Mouse (Mus musculus) embryonic facial prominence, embryonic 11.5 days (tissue): ENCODE data around the gene Slc22a29. TPM values are rescaled to one million over a fixed set of nuclear protein-coding genes. Genes with fewer than 3 reads are reported as not detected.
"Not testable (repeated sequence)": the region's sequence is repeated elsewhere in the genome, so short reads cannot be mapped to it uniquely, and the experiment has no call there.

Source experiments
- ATAC-seq: fragments of 200-750 bp; cut with Nextera tagmentation; replicated peaks from 2 replicates; pipeline ENCODE4 v1.8.0; 2017; ENCODE audit warnings: low read depth; ENCODE audit not compliant: insufficient number of reproducible peaks, low FRiP score, low TSS enrichment
- DNase-seq: peaks from one replicate; pipeline ENCODE4 v3.0.0-alpha.2; 2015; ENCODE audit warnings: low spot score
- H3K27ac ChIP-seq: fragments of 300-500 bp; sonication (generic); replicated peaks from 2 replicates; pipeline ENCODE4 v1.5.1; 2014; ENCODE audit warnings: mild to moderate bottlenecking, low read depth, low read length, control low read depth
- H3K27me3 ChIP-seq: fragments of 300-500 bp; sonication (generic); 2 replicates; pipeline ENCODE4 v1.6.1; 2014; ENCODE audit warnings: mild to moderate bottlenecking, low read length, moderate library complexity, mixed read lengths; ENCODE audit not compliant: control insufficient read depth, insufficient read depth
- H3K36me3 ChIP-seq: fragments of 300-500 bp; sonication (generic); replicated peaks from 2 replicates; pipeline ENCODE4 v1.6.1; 2014; ENCODE audit warnings: low read depth, mild to moderate bottlenecking, low read length, moderate library complexity, mixed read lengths; ENCODE audit not compliant: control insufficient read depth, insufficient read depth
- H3K4me1 ChIP-seq: fragments of 300-500 bp; sonication (generic); 2 replicates; pipeline ENCODE4 v1.6.1; 2014; ENCODE audit warnings: low read length, mixed read lengths; ENCODE audit not compliant: control insufficient read depth, insufficient read depth
- H3K4me2 ChIP-seq: fragments of 300-500 bp; sonication (generic); 2 replicates; pipeline ENCODE4 v1.6.1; 2014; ENCODE audit warnings: low read depth, mild to moderate bottlenecking, control low read depth, low read length, moderate library complexity
- H3K4me3 ChIP-seq: fragments of 300-500 bp; sonication (generic); 2 replicates; pipeline ENCODE4 v1.5.1; 2014; ENCODE audit warnings: low read depth, low read length, control low read depth
- H3K9ac ChIP-seq: fragments of 300-500 bp; sonication (generic); replicated peaks from 2 replicates; pipeline ENCODE4 v1.6.1; 2014; ENCODE audit warnings: mild to moderate bottlenecking, control low read depth, low read length
- H3K9me3 ChIP-seq: fragments of 300-500 bp; sonication (generic); replicated peaks from 2 replicates; pipeline ENCODE4 v1.6.1; 2016; ENCODE audit warnings: mild to moderate bottlenecking, low read length, inconsistent platforms, mixed read lengths; ENCODE audit not compliant: control insufficient read depth
- WGBS: fragments of 180-500 bp; shearing (Covaris S2); extraction: QIAGEN DNeasy Blood & Tissue Kit; methylation state at CpG from one replicate; pipeline ENCODE4 v1.1.7; 2014; 5-methylcytosine and 5-hydroxymethylcytosine counted together
- polyA plus RNA-seq: library from polyadenylated mRNA; unstranded; fragments of >200 nt; fragmentation: Nextera tagmentation; extraction: Ambion mirVana; gene quantifications from 2 replicates; pipeline ENCODE4 v1.2.1, GENCODE M21; 2014

The Slc22a29 gene
- polyA plus RNA-seq, 1 experiment from 2014 or later, result not detected

DNA sequence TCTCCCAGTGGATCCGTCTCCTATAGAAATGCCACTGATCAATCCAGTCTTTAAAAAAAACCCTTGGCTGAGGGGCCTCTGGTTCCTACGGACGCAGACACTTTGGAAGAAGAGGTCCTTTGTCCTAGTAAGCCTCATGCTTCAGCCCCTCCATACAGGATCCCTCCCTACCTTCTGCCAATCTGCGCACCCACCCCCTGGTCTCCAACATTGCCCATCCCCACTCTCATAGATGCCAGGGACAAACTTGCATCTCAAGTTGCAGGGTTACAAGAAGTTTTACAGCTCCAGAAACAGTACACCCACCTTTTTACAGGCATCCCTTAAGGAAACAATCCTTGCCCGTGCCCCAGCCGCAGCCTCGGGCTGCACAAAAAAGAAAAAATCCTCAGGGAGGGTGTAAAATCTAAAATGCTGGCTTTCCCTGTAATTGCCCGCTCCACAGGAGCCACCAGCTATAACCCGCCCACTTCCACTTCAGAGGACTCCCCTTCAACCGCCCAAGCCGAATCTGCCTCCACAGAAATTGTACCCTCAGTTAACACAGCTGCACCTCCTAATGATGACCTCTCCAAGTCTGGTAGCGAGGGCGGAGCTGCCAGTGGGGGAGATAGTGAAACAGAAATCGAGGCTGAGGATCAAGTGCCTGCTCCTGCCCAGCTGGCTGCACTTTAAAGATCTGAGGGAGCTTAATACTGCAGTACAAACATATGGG, 84.4 kb downstream of the Slc22a29 start:
- 61% methylated on average over 14 of the region's 14 CpGs for WGBS
- H3K9me3 ChIP-seq, H3K4me3 ChIP-seq, H3K4me2 ChIP-seq, H3K27ac ChIP-seq, H3K9ac ChIP-seq, DNase-seq, ATAC-seq, H3K36me3 ChIP-seq, H3K27me3 ChIP-seq, H3K4me1 ChIP-seq: not testable (repeated sequence)

- not testable (repeated sequence) for H3K36me3 ChIP-seq, H3K27me3 ChIP-seq, H3K4me3 ChIP-seq, ATAC-seq, H3K9ac ChIP-seq, DNase-seq, H3K9me3 ChIP-seq, H3K4me2 ChIP-seq, H3K27ac ChIP-seq, H3K4me1 ChIP-seq
- WGBS, result 83% methylated on average over 2 of the region's 3 CpGs
Observed at GRCm38 (mm10) chr19:8131881-8132280, 86.8 kb downstream of the Slc22a29 start, which contains the start of gene Slc22a28. Slc22a28 (minus strand) TSS chr19:8131982.

Other genes starting within 250 kb of the Slc22a29 start
- gene Slc22a28, start 86.9 kb downstream of the Slc22a29 start, polyA plus RNA-seq, result not detected in 2 replicates
- gene Slc22a30, start 186.2 kb upstream of the Slc22a29 start, polyA plus RNA-seq, result not detected in 2 replicates